Mouse (Mus musculus) granulocyte monocyte progenitor cell, adult 5-6 weeks (primary cell): ENCODE results near the gene Erp44. TPM values are rescaled to one million over a fixed set of nuclear protein-coding genes. Genes with fewer than 3 reads are reported as not detected.
A peak's percentile ranks its signal among the peaks of the same experiment; 100 is the strongest.

Source experiments
- ATAC-seq: replicated peaks from 2 replicates; pipeline ENCODE4 v1.8.0; 2016; ENCODE audit warnings: mild to moderate bottlenecking, moderate TSS enrichment, inconsistent platforms; ENCODE audit not compliant: poor library complexity, severe bottlenecking
- total RNA-seq, 2 experiments: library from RNA; stranded (forward) in 1 of 2; stranded (reverse) in 1 of 2; fragments of 200-712, 200-1000 nt in 1 of 2; fragments of >200 nt in 1 of 2; fragmentation: Nextera tagmentation in 1 of 2; gene quantifications; 2 replicates each; pipeline ENCODE4 v1.2.3; 2014 to 2017

Gene Erp44
- total RNA-seq, 2 experiments from 2014 or later, result 88.3 to 98.4 TPM

DNA sequence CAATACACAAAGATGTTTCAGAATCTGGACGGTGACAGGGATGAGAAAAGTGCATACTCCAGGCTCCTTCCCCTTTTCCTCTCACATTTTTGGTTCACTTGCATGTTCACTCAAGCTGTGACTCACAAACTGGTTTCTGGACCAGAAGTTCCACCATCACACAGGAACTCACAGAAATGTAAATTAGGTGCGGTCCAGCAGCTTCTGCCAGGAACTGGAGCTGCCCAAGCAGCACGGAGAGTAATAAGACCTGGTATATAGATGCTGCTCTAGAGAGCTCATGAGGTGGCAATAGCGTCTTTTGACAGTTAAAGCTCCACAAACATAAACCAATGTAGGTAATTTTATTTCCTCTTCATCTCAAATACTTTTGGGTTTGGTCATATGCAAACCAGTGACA lies 36.9 kb downstream of the Erp44 start:
- ATAC-seq, result no peak

DNA sequence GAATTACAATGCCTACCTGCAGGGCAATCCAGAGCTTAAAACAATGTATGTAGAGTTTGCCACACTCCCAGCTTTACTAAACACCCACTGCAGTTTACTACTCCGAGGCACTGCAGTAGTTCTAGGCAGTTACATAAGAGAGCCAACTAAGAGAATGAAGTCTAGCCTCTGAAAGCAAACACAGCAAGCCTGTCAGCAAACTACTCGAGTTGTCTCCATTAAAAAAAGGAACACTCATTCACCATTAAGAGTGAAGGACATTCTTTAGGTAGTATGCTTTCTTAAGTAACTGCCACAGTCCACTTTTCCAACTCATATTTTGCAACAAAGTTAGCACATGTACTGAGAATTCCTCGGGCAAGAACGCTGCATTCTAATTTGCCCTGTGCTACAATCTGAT lies 40.3 kb downstream of the Erp44 start:
- ATAC-seq, result no peak

DNA sequence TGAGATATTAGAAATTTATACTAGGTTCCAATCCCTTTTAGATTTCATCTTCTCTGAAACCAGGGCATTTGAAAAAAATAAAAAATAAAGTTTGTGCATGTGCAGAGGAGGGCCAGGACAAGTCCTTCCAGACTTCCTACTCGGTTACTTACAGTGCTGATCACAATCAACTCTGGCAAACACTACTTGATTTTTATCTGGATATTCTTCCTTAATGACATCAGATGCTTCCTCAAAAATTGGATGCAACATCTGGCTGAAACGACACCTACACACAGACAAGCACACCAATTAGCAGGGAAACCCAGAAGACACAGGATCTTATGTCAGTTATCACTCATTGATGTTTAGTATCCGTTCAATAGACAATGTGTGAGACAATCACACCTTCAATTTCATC lies 42.6 kb downstream of the Erp44 start:
- ATAC-seq, result no peak

DNA sequence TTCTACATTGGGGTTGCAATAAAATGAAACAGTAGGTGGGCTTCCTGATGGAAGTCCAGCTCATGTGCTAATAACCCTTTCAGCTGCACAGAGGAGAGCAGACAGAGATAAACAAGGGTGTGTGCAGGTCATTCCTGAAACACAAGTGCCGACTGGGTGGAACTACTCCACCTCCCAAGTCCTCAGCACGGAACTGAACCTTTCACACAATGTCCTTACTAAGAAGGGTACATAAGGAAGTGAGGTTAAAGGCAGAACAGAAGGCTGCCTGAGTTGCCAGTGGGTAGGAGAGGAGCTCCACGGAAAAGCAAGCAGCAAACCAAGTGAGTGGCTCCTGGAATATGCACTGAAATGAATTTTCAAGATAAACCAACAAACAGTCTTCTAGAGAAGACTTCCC lies 52.6 kb downstream of the Erp44 start:
- no peak for ATAC-seq

DNA sequence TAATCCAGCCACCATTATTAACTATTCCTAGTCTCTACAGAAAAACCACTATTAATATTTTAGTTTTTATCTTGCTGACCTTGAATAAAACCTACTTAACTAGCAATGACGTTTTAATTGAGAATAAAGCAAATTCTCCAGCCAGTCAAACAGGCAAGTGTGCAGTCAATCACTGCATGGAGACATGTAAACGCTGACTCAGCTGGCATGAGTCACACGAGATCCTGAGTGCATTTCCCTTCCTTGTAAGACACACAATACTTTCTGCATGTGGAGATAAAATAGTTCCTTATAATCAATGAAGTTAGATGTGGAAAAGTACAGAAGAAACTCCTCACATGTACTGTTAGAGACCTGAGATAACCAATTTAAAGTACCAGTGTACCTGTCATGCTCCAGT lies 53.8 kb downstream of the Erp44 start:
- ATAC-seq, result no peak

DNA sequence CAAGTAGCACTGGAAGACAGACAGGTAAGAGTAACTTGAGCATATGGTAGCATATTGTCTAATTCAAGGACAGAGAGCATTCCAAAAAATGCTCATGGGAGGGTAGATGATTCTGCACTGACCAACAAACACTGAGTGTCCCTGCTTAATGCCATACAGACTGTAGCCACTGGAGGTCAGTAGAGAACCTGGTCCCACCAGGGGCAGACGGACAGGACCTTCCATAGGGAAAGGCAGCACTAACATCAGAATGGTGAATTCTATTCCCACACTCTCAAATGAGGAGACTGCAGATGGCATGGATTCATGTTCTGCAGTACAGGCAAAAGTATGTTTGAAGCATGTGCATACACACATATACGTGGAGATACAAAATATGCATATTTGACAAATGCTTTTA lies 54.2 kb downstream of the Erp44 start:
- ATAC-seq, result peak; percentile 88

DNA sequence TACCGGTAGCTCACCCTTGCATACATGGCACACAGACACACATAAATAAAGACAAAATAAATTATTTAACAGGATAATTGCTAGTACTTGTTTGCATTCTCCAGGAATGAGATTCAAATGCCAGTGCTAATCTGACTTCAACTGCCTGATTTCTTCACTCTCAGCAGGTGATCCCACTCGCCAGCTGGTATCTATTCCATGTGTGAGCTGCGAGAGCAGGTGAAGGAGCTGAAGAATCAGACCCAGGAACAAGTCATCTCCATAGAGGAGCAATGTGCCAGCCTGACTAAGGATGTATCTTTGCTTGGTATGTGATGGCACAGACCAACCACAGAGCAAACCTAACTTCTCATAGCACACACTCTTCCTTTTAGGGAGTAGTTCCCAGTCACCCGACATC lies 75.8 kb downstream of the Erp44 start:
- no peak for ATAC-seq

DNA sequence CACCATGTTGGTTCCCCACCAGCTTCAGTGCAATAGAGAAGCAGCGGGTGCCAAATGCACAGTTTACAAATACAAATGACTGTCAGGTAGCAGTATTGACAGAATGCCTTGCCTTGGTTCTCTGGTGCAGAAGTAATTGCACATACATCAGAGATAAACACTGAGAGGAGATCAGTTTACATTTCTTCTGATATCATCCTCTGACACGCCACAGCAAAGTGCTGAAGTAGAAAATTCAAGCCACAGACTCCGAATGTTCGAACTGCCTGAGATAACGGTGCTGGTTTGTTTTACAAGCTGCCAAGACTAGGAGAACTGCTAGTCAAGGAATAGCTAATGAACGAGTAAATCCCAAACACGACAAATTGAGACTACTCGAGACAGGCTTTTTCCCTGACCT lies 80.9 kb downstream of the Erp44 start:
- ATAC-seq, result no peak

DNA sequence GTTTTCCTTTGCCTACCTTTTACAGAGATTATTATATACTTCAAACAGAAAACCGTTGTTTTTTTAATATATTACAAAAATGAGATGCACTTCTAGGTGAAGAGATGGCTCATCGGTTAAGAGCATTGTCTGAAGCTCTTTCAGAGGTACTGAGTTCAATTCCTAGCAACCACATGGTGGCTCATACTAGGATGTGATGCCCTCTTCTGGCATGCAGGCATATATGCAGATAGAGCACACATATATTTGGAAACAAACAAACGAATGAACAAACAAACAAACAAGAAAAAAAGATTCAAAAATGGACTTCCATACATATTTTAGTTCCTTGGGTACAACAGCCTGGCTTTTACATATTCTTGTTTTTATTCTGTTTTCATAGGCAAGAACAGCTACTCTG lies 81.4 kb downstream of the Erp44 start:
- ATAC-seq, result no peak

DNA sequence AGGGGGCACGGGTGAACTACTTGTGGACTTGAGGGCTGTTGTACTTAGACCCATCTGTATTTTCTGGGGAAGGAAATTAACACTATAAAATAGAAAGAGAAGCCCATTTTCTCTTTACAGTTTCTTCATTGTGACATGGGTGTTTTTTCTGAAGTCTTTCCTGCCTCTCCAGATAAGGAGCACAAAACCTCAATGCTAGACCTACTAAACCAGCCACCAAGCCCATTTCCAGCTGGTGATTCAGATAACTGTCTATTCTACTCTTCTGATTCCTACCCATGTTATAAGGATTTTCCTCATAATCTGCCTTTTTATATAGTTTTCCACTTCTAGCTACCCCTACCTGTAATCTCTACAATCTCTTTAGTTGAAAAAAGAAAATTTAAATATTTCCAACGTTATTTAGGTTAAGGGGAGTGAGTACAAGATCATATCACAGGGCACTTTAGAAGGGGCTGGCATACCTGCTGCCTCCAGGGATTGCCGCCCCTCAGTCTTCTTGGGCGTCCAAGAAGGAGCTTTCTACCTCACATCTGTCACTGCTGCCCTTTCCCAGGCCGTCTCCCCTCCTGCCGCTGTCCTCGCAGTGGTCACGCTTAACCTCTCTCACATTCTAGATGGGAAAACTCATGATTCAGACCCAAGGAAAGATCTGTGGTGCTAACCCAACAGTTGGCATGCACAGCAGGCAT lies 97.1 kb downstream of the Erp44 start:
- ATAC-seq, result no peak

DNA sequence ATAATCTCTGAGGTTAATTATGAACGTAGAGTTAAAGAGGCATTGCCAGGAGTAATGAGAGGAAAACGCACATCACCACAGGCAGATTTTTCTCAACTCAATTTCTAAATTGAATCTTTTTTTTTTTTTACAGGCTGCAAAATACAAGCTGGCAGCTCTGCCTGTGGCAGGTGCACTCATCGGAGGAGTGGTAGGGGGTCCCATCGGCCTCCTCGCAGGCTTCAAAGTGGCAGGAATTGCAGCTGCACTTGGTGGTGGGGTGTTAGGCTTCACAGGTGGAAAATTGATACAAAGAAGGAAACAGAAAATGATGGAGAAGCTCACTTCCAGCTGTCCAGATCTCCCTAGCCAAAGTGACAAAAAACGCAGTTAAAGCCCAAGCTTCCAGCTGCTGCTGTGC lies 98.0 kb downstream of the Erp44 start:
- no peak for ATAC-seq

DNA sequence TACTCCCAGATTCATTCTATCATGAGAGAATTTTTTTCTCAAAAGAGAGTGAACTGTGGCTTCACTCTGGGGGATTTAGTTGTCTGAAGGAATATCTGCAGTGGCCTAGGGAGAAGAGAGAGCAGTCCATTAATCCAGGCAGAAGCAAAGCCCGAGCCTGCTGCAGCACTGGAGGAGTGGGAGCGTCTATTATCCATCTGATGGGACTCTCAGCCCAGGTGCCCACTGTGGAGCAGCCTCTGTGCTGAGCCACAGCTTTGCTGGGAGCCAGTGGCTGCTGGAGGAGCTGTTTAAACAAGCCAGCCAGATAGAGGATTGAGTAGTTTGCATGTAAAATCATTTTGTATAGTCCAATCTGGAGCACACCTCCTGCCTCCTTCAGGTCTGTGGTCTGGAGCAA lies 98.4 kb downstream of the Erp44 start:
- ATAC-seq, result no peak

DNA sequence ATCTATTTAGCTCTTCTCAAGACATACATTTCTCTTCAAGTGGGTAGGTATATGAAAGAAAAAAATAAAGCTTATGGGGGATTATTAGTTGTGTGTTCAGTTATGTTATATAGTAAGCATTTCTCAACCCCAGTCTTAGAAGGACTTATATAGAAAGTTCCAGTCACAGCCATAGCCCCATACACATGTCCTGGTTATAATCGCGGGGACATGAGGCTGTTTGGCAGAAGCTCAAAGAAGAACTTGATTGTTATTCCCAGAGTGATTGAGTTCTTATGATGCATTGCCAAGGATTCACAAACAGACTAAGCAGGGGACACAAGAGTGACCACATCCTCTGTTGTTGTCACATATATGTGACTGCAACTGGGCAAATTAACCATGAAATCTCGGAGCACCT lies 103.7 kb downstream of the Erp44 start:
- ATAC-seq, result no peak

DNA sequence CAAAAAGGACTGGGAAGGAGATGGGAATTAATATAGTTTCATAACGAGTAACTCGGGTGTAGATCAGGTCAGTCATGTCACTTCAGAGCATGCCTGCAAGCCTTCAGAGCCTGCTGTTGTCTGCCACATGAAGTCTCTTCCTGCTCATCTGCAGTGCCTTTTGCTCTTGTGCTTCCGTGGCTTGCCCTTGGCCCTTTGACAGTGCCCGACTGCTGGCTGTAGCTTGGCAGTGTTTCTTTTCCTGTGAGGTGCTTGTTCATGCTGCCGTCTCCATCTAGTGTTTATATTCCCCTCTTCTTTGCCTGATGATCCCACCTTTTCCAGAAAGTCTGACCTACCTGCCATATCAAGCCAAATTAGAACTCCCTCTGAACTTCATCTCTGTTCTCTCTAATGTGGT lies 115.5 kb downstream of the Erp44 start:
- no peak for ATAC-seq

DNA sequence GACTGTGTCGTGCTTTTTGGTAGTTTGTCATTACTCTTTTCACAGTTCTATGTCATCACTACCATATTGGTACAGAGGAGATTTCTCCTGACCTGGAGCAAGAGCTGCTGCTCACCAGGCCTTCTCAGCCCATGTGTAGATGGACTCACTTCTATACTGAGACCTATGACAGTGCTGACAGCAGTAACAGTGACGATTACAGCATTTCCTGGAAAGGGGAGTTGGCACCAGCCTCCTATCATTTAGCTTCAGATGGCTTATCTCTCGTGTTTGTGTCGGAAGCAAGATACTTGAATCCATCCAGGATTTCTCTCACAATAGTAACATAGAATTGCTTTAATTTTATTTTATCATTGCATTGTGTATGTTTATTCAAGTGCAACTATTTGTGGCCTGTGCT lies 119.0 kb downstream of the Erp44 start:
- ATAC-seq, result no peak

DNA sequence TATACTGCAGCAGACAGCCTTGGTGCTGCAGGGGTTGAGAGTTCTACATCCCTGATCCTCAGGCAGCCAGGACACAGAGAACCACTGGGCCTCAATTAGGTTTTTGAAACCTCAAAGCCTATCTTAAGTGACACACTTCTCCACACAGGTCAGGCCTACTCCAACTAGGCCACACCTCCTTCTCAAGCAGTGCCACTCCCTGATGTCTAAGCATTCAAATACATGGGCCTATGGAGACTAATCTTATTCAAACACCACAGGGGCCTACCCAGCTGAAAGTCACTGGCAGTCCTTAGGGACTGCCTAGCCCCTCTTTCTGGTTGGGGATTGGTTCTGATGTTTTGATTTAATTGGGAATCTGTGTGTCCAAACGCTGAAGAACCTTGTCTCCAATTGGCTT lies 123.5 kb downstream of the Erp44 start:
- no peak for ATAC-seq

DNA sequence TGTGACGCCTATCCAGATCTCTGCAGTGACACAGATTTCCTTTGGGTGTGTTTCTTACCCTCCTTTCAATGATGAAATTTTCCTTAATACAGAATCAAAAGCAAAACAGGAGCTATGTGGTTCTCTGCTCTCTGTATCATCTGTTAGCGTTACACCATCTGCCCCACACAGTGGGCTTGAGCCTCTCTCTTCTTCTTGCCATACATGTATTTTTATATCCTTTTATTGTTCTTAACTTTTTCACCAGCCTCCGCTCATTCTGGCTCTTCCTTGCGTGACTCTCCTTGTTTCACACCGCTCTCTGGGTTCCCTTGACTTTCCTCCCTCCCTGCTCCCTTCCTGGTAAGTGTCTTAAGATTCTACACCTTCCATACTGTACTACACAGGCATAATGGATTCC lies 126.1 kb downstream of the Erp44 start:
- ATAC-seq, result no peak

DNA sequence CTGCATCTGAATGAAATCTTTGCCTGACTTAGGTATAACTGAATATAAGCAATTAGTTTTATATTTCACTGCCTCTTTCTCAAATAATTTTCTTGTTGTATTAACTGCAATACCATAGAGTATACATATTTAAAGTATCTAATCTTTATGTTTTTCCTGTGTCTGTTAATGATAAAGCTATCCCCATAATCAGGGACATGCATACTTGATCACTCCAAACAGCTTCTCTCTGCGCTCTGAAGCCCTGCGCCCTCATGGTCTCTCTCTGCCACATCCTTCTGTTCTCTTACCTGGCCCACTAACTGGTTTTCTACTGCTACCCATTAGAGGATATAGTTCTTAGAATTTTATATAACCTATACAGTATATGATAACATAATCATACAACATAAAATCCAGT lies 129.9 kb downstream of the Erp44 start:
- ATAC-seq, result no peak

Other genes starting within 250 kb of the Erp44 start
- 0.21 TPM in 1 of 2 replicates, not detected in the other for gene Nr4a3, start 234.4 kb downstream of the Erp44 start, total RNA-seq (2014; fragmentation: Nextera tagmentation)
- 0.36 and 0.99 TPM in 2 replicates for gene Nr4a3, start 234.4 kb downstream of the Erp44 start, total RNA-seq (2017)
- gene Stx17, start 154.6 kb downstream of the Erp44 start, total RNA-seq (2014; fragmentation: Nextera tagmentation), result 8.7 and 21.7 TPM in 2 replicates
- gene Stx17, start 154.6 kb downstream of the Erp44 start, total RNA-seq (2017), result 15.5 and 22.6 TPM in 2 replicates
- 11.1 and 19.2 TPM in 2 replicates for gene Invs, start 202 bp upstream of the Erp44 start, total RNA-seq (2014; fragmentation: Nextera tagmentation)
- gene Invs, start 202 bp upstream of the Erp44 start, total RNA-seq (2017), result 7.5 and 9.9 TPM in 2 replicates
- 45.3 and 55.8 TPM in 2 replicates for gene Tex10, start 193.9 kb upstream of the Erp44 start, total RNA-seq (2014; fragmentation: Nextera tagmentation)
- gene Tex10, start 193.9 kb upstream of the Erp44 start, total RNA-seq (2017), result 40.6 and 54.1 TPM in 2 replicates